Mouse (Mus musculus): Measurements from ENCODE around the gene Uqcc3. TPM values are rescaled to one million over a fixed set of nuclear protein-coding genes. Genes with fewer than 3 reads are reported as not detected.
"Not testable (repeated sequence)": the region's sequence is repeated elsewhere in the genome, so short reads cannot be mapped to it uniquely, and the experiment has no call there.

Gene Uqcc3
- polyA plus RNA-seq, 1 experiment from 2014 or later, result 29.8 TPM

- H3K27me3 ChIP-seq, result no peaks in the 10 kb centered on the region
- no peak overlapping the region for H3K9ac ChIP-seq
- no peak overlapping the region for H3K27ac ChIP-seq (replicated peaks)
- 67% methylated on average over 3 of the region's 3 CpGs for WGBS (ENCODE audit: insufficient replicate concordance)
- H3K9me3 ChIP-seq (replicated peaks), result no peaks in the 10 kb centered on the region
- no peak overlapping the region for H3K4me3 ChIP-seq (replicated peaks)
- no peak for ATAC-seq (ENCODE audit: insufficient read depth)
- H3K4me2 ChIP-seq, result no peak overlapping the region
- H3K4me1 ChIP-seq (replicated peaks), result peaks cover 43% of the 10 kb centered on the region
- peaks cover 40% of the 10 kb centered on the region for H3K36me3 ChIP-seq (replicated peaks)
Measured at GRCm38 (mm10) chr19:8919000-8919399, 38.3 kb upstream of the Uqcc3 start.

- 85% methylated on average over 3 of the region's 3 CpGs for WGBS (ENCODE audit: insufficient replicate concordance)
- H3K36me3 ChIP-seq (replicated peaks), result peaks cover 80% of the 10 kb centered on the region
Measured at GRCm38 (mm10) chr19:8914212-8914611, 33.5 kb upstream of the Uqcc3 start.

GRCm38 (mm10) chr19:8911810-8912209 lies 31.1 kb upstream of the Uqcc3 start:
- Histone ChIP-seq H3K4me2 (no peak overlapping the region), H3K9me3 (replicated peaks) (no peaks in the 10 kb centered on the region), H3K4me3 (replicated peaks) (no peak overlapping the region), H3K9ac (no peak overlapping the region), H3K36me3 (replicated peaks) (peaks cover 99% of the 10 kb centered on the region), H3K4me1 (replicated peaks) (0 out of 2 replicates have a peak, but pooled peaks cover 3% of the 10 kb centered on the region), H3K27me3 (no peaks in the 10 kb centered on the region), H3K27ac (replicated peaks) (no peak overlapping the region)
- no peak for ATAC-seq (ENCODE audit: insufficient read depth)
- 86% methylated on average over 5 of the region's 5 CpGs for WGBS (ENCODE audit: insufficient replicate concordance)

More at GRCm38 (mm10) chr19:8914212-8914611, 33.5 kb upstream of the Uqcc3 start:
- H3K4me3 ChIP-seq (replicated peaks), result no peak overlapping the region
- H3K27ac ChIP-seq (replicated peaks), result no peak overlapping the region
- H3K4me2 ChIP-seq, result no peak overlapping the region
- H3K9ac ChIP-seq, result no peak overlapping the region
- ATAC-seq (ENCODE audit: insufficient read depth), result no peak
- H3K27me3 ChIP-seq, result no peaks in the 10 kb centered on the region
- H3K9me3 ChIP-seq (replicated peaks), result no peaks in the 10 kb centered on the region
- H3K4me1 ChIP-seq (replicated peaks), result peaks cover 6% of the 10 kb centered on the region

GRCm38 (mm10) chr19:8908531-8908930 lies 27.8 kb upstream of the Uqcc3 start:
- H3K9me3 ChIP-seq (replicated peaks), result no peaks in the 10 kb centered on the region
- H3K27ac ChIP-seq (replicated peaks), result no peak overlapping the region
- H3K4me1 ChIP-seq (replicated peaks), result no peaks in the 10 kb centered on the region
- H3K36me3 ChIP-seq (replicated peaks), result peaks cover 96% of the 10 kb centered on the region
- no peak overlapping the region for H3K4me2 ChIP-seq
- H3K27me3 ChIP-seq, result no peaks in the 10 kb centered on the region
- H3K4me3 ChIP-seq (replicated peaks), result no peak overlapping the region
- WGBS (ENCODE audit: insufficient replicate concordance), result 82% methylated on average over 6 of the region's 6 CpGs
- no peak overlapping the region for H3K9ac ChIP-seq
- ATAC-seq (ENCODE audit: insufficient read depth), result no peak

- H3K27ac ChIP-seq (replicated peaks), result no peak overlapping the region
- ATAC-seq (ENCODE audit: insufficient read depth), result no peak
- no peak overlapping the region for H3K4me2 ChIP-seq
- 84% methylated on average over 5 of the region's 5 CpGs for WGBS (ENCODE audit: insufficient replicate concordance)
- peaks cover 29% of the 10 kb centered on the region for H3K4me1 ChIP-seq (replicated peaks)
- H3K9me3 ChIP-seq (replicated peaks), result no peaks in the 10 kb centered on the region
- no peak overlapping the region for H3K9ac ChIP-seq
- no peak overlapping the region for H3K4me3 ChIP-seq (replicated peaks)
- H3K36me3 ChIP-seq (replicated peaks), result peaks cover 69% of the 10 kb centered on the region
- H3K27me3 ChIP-seq, result no peaks in the 10 kb centered on the region
Measured at GRCm38 (mm10) chr19:8903412-8903811, 22.7 kb upstream of the Uqcc3 start.

GRCm38 (mm10) chr19:8899079-8899478 lies 18.4 kb upstream of the Uqcc3 start:
- no peaks in the 10 kb centered on the region for H3K9me3 ChIP-seq (replicated peaks)
- no peak for ATAC-seq (ENCODE audit: insufficient read depth)
- H3K27me3 ChIP-seq, result no peaks in the 10 kb centered on the region
- WGBS (ENCODE audit: insufficient replicate concordance), result 33% methylated on average over 3 of the region's 3 CpGs
- H3K4me1 ChIP-seq (replicated peaks), result peaks cover 56% of the 10 kb centered on the region
- peak overlapping the region; percentile 86 for H3K4me3 ChIP-seq (replicated peaks)
- peak overlapping the region; percentile 91 for H3K9ac ChIP-seq
- H3K36me3 ChIP-seq (replicated peaks), result peaks cover 58% of the 10 kb centered on the region
- peak overlapping the region; percentile 31; the same call in 1 of the 2 replicates for H3K27ac ChIP-seq (replicated peaks)
- H3K4me2 ChIP-seq, result peak overlapping the region; percentile 81

GRCm38 (mm10) chr19:8898576-8898975 lies 17.9 kb upstream of the Uqcc3 start:
- no peaks in the 10 kb centered on the region for H3K9me3 ChIP-seq (replicated peaks)
- peak overlapping the region; percentile 86 for H3K4me3 ChIP-seq (replicated peaks)
- WGBS (ENCODE audit: insufficient replicate concordance), result 3% methylated on average over 13 of the region's 13 CpGs
- H3K4me2 ChIP-seq, result peak overlapping the region; percentile 81
- H3K27ac ChIP-seq (replicated peaks), result peak overlapping the region; percentile 90
- H3K4me1 ChIP-seq (replicated peaks), result peaks cover 61% of the 10 kb centered on the region
- no peak for ATAC-seq (ENCODE audit: insufficient read depth)
- H3K9ac ChIP-seq, result peak overlapping the region; percentile 91
- peaks cover 53% of the 10 kb centered on the region for H3K36me3 ChIP-seq (replicated peaks)
- H3K27me3 ChIP-seq, result no peaks in the 10 kb centered on the region

- Histone ChIP-seq H3K4me3 (replicated peaks) (peak within 1 kb of the TSS; percentile 86), H3K27ac (replicated peaks) (peak within 1 kb of the TSS; percentile 90), H3K4me2 (peak within 1 kb of the TSS; percentile 81), H3K27me3 (no peaks in the 10 kb centered on the region), H3K4me1 (replicated peaks) (peaks cover 66% of the 10 kb centered on the region), H3K9me3 (replicated peaks) (no peaks in the 10 kb centered on the region), H3K9ac (peak within 1 kb of the TSS; percentile 91), H3K36me3 (replicated peaks) (peaks cover 47% of the 10 kb centered on the region)
- under 1% methylated on average over 53 of the region's 53 CpGs for WGBS (ENCODE audit: insufficient replicate concordance)
- ATAC-seq (ENCODE audit: insufficient read depth), result peak; percentile 98
Measured at GRCm38 (mm10) chr19:8897865-8898495, 17.3 kb upstream of the Uqcc3 start, which contains the start of gene Ganab. Ganab (plus strand) TSS chr19:8898071.

- not testable (repeated sequence) for H3K27me3 ChIP-seq; H3K9me3 ChIP-seq (replicated peaks)
- Histone ChIP-seq H3K4me2 (peak overlapping the region; percentile 81), H3K4me3 (replicated peaks) (peak overlapping the region; percentile 86), H3K36me3 (replicated peaks) (peaks cover 43% of the 10 kb centered on the region), H3K4me1 (replicated peaks) (peaks cover 70% of the 10 kb centered on the region), H3K9ac (peak overlapping the region; percentile 91), H3K27ac (replicated peaks) (peak overlapping the region; percentile 90)
- 40% methylated on average over 21 of the region's 21 CpGs for WGBS (ENCODE audit: insufficient replicate concordance)
- ATAC-seq (ENCODE audit: insufficient read depth), result peak; percentile 33
Measured at GRCm38 (mm10) chr19:8897211-8897864, 16.6 kb upstream of the Uqcc3 start.

- peaks cover 36% of the 10 kb centered on the region for H3K36me3 ChIP-seq (replicated peaks)
- not testable (repeated sequence) for H3K4me3 ChIP-seq (replicated peaks); H3K27me3 ChIP-seq; ATAC-seq (ENCODE audit: insufficient read depth); H3K9me3 ChIP-seq (replicated peaks); H3K9ac ChIP-seq
- peak overlapping the region; percentile 20; the same call in 1 of the 2 replicates for H3K4me2 ChIP-seq
- peaks cover 76% of the 10 kb centered on the region for H3K4me1 ChIP-seq (replicated peaks)
- 71% methylated on average over 5 of the region's 5 CpGs for WGBS (ENCODE audit: insufficient replicate concordance)
- H3K27ac ChIP-seq (replicated peaks), result peak overlapping the region; percentile 90
Measured at GRCm38 (mm10) chr19:8896231-8896630, 15.5 kb upstream of the Uqcc3 start.

- no peak for ATAC-seq (ENCODE audit: insufficient read depth)
- H3K4me2 ChIP-seq, result peak overlapping the region; percentile 20
Measured at GRCm38 (mm10) chr19:8895397-8895960, 14.8 kb upstream of the Uqcc3 start.

More at GRCm38 (mm10) chr19:8895397-8895960, 14.8 kb upstream of the Uqcc3 start:
- Histone ChIP-seq H3K36me3 (replicated peaks) (peaks cover 40% of the 10 kb centered on the region), H3K9me3 (replicated peaks) (no peaks in the 10 kb centered on the region), H3K4me1 (replicated peaks) (peaks cover 74% of the 10 kb centered on the region), H3K4me3 (replicated peaks) (no peak overlapping the region), H3K9ac (no peak overlapping the region), H3K27ac (replicated peaks) (0 out of 2 replicates have a peak overlapping the region, but pooled peaks have one; percentile 20), H3K27me3 (no peaks in the 10 kb centered on the region)
- WGBS (ENCODE audit: insufficient replicate concordance), result 85% methylated on average over 9 of the region's 9 CpGs
